Mouse (Mus musculus) forebrain, embryonic 16.5 days (tissue): ENCODE results near the gene Cnpy1. TPM values are rescaled to one million over a fixed set of nuclear protein-coding genes. Genes with fewer than 3 reads are reported as not detected.

Source experiments
- ATAC-seq: fragments of 200-750 bp; cut with Nextera tagmentation; 2 replicates; pipeline ENCODE4 v1.8.0; 2017; ENCODE audit warnings: mild to moderate bottlenecking, moderate library complexity
- H3K27ac ChIP-seq: fragments of 300-500 bp; sonication (generic); 2 replicates; pipeline ENCODE4 v1.5.1; 2014; ENCODE audit warnings: low read length, control low read depth
- H3K27me3 ChIP-seq: fragments of 300-500 bp; sonication (generic); replicated peaks from 2 replicates; pipeline ENCODE4 v1.6.1; 2014; ENCODE audit warnings: low read length; ENCODE audit not compliant: control insufficient read depth, insufficient read depth
- H3K36me3 ChIP-seq: fragments of 300-500 bp; sonication (generic); 2 replicates; pipeline ENCODE4 v1.6.1; 2014; ENCODE audit not compliant: control insufficient read depth, insufficient read depth
- H3K4me1 ChIP-seq: fragments of 300-500 bp; sonication (generic); replicated peaks from 2 replicates; pipeline ENCODE4 v1.6.1; 2014; ENCODE audit warnings: low read length; ENCODE audit not compliant: control insufficient read depth, insufficient read depth
- H3K4me2 ChIP-seq: fragments of 300-500 bp; sonication (generic); 2 replicates; pipeline ENCODE4 v1.6.1; 2014; ENCODE audit warnings: mild to moderate bottlenecking, low read length, control low read depth
- H3K4me3 ChIP-seq: fragments of 300-500 bp; sonication (generic); replicated peaks from 2 replicates; pipeline ENCODE4 v1.5.1; 2014; ENCODE audit warnings: mild to moderate bottlenecking, low read length, control low read depth
- H3K9ac ChIP-seq: fragments of 300-500 bp; sonication (generic); replicated peaks from 2 replicates; pipeline ENCODE4 v1.6.1; 2014; ENCODE audit warnings: low read depth, low read length, control low read depth
- H3K9me3 ChIP-seq: fragments of 300-500 bp; sonication (generic); 2 replicates; pipeline ENCODE4 v1.6.1; 2016; ENCODE audit warnings: low read length; ENCODE audit not compliant: control insufficient read depth
- WGBS: fragments of 180-500 bp; shearing (Covaris S2); extraction: QIAGEN DNeasy Blood & Tissue Kit; methylation state at CpG from one replicate; pipeline ENCODE4 v1.1.7; 2014; 5-methylcytosine and 5-hydroxymethylcytosine counted together
- polyA plus RNA-seq: library from polyadenylated mRNA; unstranded; fragments of >200 nt; fragmentation: Nextera tagmentation; extraction: Ambion mirVana; gene quantifications from 2 replicates; pipeline ENCODE4 v1.2.1, GENCODE M21; 2015

The Cnpy1 gene
- polyA plus RNA-seq, 1 experiment from 2014 or later, result 1.1 TPM

DNA sequence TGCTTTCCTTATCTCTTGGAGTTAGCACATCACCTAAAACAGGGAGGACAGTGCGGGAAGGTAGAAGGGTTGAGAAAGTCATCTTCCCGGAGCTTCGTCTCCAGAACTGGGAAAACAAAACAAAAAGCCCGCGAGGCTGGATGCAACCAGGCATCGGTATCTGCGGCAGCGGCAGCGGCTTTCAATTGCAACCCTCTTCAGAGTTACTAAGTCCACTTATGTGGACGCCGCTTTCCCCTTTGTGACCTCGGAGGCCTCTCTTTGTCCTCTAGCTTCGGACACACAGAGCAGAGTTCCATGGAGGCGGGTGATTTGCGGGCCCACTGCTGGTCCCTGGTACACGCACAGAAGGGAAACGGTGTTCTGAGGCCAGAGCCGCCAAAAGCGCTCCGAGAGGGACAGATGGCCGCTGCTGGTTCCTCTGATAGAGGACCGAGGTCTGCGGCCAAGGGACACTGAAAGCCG lies 83.6 kb downstream of the Cnpy1 start:
- H3K27ac ChIP-seq, result no peak overlapping the region
- ATAC-seq, result no peak
- no peaks in the 10 kb centered on the region for H3K9me3 ChIP-seq
- H3K27me3 ChIP-seq, result peaks cover 85% of the 10 kb centered on the region
- no peaks in the 10 kb centered on the region for H3K36me3 ChIP-seq
- peaks cover 26% of the 10 kb centered on the region for H3K4me1 ChIP-seq
- no peak overlapping the region for H3K4me3 ChIP-seq
- WGBS, result under 1% methylated on average over 24 of the region's 24 CpGs
- no peak overlapping the region for H3K9ac ChIP-seq
- no peak overlapping the region for H3K4me2 ChIP-seq

DNA sequence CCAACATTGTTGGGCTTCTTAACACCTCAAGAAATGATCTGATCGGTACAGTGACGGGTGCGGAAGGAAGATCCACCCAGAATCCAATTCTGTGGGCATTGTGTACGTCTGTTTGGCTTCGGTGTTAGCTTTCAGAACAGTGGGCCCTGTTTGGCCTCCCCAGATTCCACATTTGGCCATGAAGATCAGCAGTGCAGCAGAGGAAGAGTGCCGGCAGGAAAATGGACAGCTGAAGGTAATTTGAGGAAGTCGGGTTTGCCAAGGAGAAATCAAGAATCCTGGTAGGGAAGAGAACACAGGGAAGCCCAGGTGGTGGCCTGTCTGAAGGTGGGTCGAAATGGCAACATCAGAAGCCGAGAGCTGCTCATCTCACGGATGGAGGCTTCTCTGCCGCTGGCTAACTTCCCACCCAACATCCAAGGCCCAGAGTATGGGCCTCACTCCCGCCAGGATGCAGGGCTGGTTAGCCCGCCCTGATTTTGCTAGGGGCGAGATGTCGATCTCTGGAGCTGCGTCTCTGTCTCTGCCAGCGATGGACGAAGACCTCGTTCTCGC lies 84.1 kb downstream of the Cnpy1 start:
- Histone ChIP-seq H3K27me3 (peaks cover 85% of the 10 kb centered on the region), H3K4me2 (no peak overlapping the region), H3K36me3 (no peaks in the 10 kb centered on the region), H3K9ac (no peak overlapping the region), H3K4me1 (peaks cover 21% of the 10 kb centered on the region), H3K27ac (no peak overlapping the region), H3K9me3 (no peaks in the 10 kb centered on the region), H3K4me3 (no peak overlapping the region)
- no peak for ATAC-seq
- WGBS, result under 1% methylated on average over 20 of the region's 20 CpGs

DNA sequence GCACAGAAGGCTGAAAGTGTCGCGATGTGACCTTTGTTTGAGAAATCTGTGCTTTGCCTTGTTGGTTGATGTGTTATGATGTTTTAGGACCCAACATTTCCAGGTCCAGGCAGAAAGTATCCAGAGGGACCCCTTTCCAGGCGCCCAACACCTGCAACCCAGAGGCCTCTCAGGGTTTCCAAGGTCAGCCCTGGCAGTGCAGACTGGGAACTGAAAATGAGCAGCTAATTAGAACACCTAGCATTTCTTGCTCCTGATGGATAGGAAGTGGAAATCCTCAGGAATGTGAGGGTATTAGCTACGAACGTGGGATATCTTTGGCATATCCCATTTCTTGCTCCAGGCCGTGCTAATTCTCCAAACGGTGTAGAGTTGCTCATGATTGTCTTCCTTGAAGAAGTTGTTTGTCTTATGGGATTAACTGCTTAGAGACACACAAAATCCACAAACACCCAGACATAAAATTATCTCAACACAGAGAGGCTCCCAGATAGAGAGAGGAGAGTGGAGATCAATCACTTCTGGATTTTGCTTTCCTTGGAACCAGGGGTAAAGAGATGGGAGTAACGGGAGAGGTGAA lies 85.6 kb downstream of the Cnpy1 start:
- ATAC-seq, result no peak
- Histone ChIP-seq H3K4me1 (peaks cover 9% of the 10 kb centered on the region; the same call in 1 of the 2 replicates), H3K4me2 (no peak overlapping the region), H3K4me3 (no peak overlapping the region), H3K9ac (no peak overlapping the region), H3K27ac (no peak overlapping the region), H3K9me3 (no peaks in the 10 kb centered on the region), H3K27me3 (peaks cover 86% of the 10 kb centered on the region), H3K36me3 (no peaks in the 10 kb centered on the region)
- WGBS, result 2% methylated on average over 8 of the region's 8 CpGs

DNA sequence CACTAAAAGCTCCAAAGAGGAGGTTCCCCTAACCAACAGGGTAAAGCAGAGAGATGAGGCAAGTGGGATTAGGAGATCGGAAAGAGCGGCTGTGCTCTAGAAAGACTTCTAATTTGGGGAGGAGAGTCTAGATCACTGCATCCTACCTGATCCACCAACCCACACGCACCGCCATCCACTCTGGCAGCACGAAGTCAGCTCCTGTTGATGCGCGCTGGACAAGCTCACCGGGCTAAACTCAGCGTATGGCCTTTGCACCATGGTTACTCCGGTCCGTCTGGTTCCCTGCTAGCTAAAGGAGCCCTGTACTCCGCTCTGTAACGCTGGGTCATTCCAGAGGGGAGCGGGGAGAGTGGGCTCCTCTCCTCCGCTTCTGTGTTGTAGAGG lies 86.5 kb downstream of the Cnpy1 start:
- no peaks in the 10 kb centered on the region for H3K9me3 ChIP-seq
- peaks cover 9% of the 10 kb centered on the region; the same call in 1 of the 2 replicates for H3K4me1 ChIP-seq
- H3K9ac ChIP-seq, result no peak overlapping the region
- no peak overlapping the region for H3K4me2 ChIP-seq
- ATAC-seq, result no peak
- no peak overlapping the region for H3K4me3 ChIP-seq
- H3K27ac ChIP-seq, result no peak overlapping the region
- no peaks in the 10 kb centered on the region for H3K36me3 ChIP-seq
- H3K27me3 ChIP-seq, result peaks cover 88% of the 10 kb centered on the region
- WGBS, result 2% methylated on average over 15 of the region's 15 CpGs

DNA sequence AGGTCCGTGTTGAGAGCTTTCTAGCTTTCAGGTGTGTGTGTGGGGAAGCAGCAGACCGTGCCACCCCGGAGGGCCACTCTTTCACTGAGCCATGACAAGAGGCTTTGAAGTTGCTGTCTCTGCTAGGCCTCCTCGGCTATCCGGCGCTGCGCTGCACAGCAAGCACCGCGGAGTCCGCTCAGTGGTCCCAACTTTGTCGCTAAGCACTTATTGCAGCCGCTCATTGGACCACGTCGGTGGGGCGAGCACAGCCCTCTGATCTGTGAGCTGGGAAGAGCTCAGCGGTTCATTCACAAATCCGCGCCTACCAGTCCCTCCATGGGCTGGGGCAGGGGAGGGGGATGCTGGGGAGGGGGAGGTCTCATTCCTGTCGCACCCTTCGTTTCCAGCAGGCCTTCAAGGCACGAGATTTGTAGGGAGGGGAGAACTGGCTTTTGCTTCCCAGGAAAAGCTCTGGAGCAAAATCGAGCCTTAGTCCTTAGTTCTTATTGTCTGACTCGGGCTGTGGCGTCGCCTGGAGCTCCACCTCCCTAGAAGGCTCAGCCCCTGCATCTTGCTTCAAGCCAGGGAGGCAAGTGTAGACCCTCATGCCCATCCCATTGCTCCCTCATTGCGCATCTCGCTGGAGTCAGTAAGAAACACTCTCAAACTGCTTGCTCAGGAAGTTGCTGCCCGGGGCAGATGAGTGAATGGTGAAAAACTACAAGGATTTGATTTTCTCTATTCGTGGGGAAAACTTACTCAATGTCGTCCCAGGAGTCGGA lies 87.1 kb downstream of the Cnpy1 start:
- Histone ChIP-seq H3K36me3 (no peaks in the 10 kb centered on the region), H3K27ac (no peak overlapping the region), H3K9me3 (no peaks in the 10 kb centered on the region), H3K9ac (no peak overlapping the region), H3K4me3 (no peak overlapping the region), H3K4me2 (no peak overlapping the region), H3K4me1 (peaks cover 9% of the 10 kb centered on the region; the same call in 1 of the 2 replicates), H3K27me3 (peaks cover 83% of the 10 kb centered on the region)
- WGBS, result under 1% methylated on average over 31 of the region's 31 CpGs
- ATAC-seq, result peak; percentile 53

DNA sequence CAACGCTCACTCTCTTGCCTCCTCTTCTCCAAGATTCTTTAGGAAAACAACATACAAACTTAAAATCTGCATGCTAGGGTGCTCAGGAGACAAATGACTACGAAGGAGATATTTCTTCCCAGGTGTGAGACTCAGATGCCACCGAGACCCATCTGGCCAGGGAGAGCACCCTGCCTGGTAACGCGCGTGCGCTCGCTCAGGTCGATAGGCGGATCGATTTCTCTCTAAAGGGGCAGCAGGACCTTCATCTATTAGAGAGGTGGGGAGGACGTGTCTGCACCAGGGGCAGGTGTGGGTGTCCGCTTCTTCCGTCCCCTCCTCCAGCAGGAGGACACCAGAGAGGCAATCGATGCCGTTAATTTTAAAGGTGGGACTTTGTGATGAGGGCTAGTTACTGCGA lies 87.8 kb downstream of the Cnpy1 start:
- Histone ChIP-seq H3K27me3 (peaks cover 77% of the 10 kb centered on the region), H3K4me3 (no peak overlapping the region), H3K9ac (no peak overlapping the region), H3K27ac (no peak overlapping the region), H3K4me1 (peaks cover 9% of the 10 kb centered on the region; the same call in 1 of the 2 replicates), H3K4me2 (no peak overlapping the region), H3K36me3 (no peaks in the 10 kb centered on the region), H3K9me3 (no peaks in the 10 kb centered on the region)
- 2% methylated on average over 17 of the region's 17 CpGs for WGBS
- ATAC-seq, result no peak

DNA sequence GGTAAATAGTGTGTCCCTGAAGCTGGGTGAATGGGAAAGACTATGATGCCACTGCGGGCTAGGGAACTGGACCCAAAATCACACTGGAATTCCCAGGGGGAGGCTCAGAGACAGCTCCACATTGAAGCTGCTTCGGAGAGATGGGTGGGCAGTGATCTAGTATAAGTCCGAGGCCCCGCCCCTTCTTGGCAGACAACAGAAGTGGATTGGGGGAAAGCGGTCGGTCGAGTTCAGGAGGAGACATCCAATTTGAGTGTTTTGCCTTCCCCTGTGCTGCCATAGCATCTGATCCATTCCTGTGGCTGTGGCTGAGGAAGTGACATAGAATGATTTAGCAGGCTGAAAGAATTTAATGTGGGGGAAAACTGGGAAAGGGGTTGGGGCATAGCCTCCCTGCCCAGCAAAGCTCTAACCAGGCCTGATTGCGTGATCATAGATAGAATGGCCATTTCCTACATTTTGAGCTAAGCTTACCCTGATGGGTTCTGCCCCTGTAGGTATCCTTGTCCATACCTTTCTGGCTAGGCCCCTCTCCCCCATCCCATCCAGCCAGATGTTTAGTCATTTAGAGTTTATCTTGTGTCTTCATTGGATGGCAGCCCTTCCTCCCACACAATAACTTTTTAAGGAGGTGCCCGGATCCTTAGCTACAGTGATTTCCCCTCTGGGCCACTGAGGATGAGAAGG lies 88.4 kb downstream of the Cnpy1 start:
- Histone ChIP-seq H3K9me3 (no peaks in the 10 kb centered on the region), H3K27me3 (peaks cover 73% of the 10 kb centered on the region), H3K9ac (no peak overlapping the region), H3K4me1 (peaks cover 8% of the 10 kb centered on the region; the same call in 1 of the 2 replicates), H3K27ac (no peak overlapping the region), H3K4me3 (no peak overlapping the region), H3K4me2 (no peak overlapping the region), H3K36me3 (no peaks in the 10 kb centered on the region)
- no peak for ATAC-seq
- 3% methylated on average over 9 of the region's 9 CpGs for whole genome bisulfite sequencing
